Mouse (Mus musculus) liver, embryonic 16.5 days (tissue): ENCODE data around the gene Slc38a1. TPM values are rescaled to one million over a fixed set of nuclear protein-coding genes. Genes with fewer than 3 reads are reported as not detected.

Experiments used
- ATAC-seq: fragments of 200-750 bp; cut with Nextera tagmentation; 2 replicates; pipeline ENCODE4 v1.8.0; 2017; ENCODE audit warnings: low read depth, mild to moderate bottlenecking, moderate number of reproducible peaks, moderate library complexity
- H3K27ac ChIP-seq: fragments of 300-500 bp; sonication (generic); 2 replicates; pipeline ENCODE4 v1.5.1; 2014; ENCODE audit warnings: mild to moderate bottlenecking, low read length
- H3K27me3 ChIP-seq: fragments of 300-500 bp; sonication (generic); 2 replicates; pipeline ENCODE4 v1.6.1; 2014; ENCODE audit warnings: low read depth, low read length, mixed read lengths; ENCODE audit not compliant: control insufficient read depth, insufficient read depth
- H3K36me3 ChIP-seq: fragments of 300-500 bp; sonication (generic); 2 replicates; pipeline ENCODE4 v1.6.1; 2014; ENCODE audit warnings: mild to moderate bottlenecking; ENCODE audit not compliant: control insufficient read depth, insufficient read depth
- H3K4me1 ChIP-seq: fragments of 300-500 bp; sonication (generic); 2 replicates; pipeline ENCODE4 v1.6.1; 2014; ENCODE audit warnings: low read depth, low read length, mixed read lengths; ENCODE audit not compliant: control insufficient read depth
- H3K4me2 ChIP-seq: fragments of 300-500 bp; sonication (generic); 2 replicates; pipeline ENCODE4 v1.6.1; 2014; ENCODE audit warnings: low read depth, low read length, mixed read lengths
- H3K4me3 ChIP-seq: fragments of 300-500 bp; sonication (generic); 2 replicates; pipeline ENCODE4 v1.5.1; 2014; ENCODE audit warnings: low read depth, mild to moderate bottlenecking, low read length
- H3K9ac ChIP-seq: fragments of 300-500 bp; sonication (generic); 2 replicates; pipeline ENCODE4 v1.6.1; 2014; ENCODE audit warnings: low read depth, low read length
- H3K9me3 ChIP-seq: fragments of 300-500 bp; sonication (generic); replicated peaks from 2 replicates; pipeline ENCODE4 v1.6.1; 2016; ENCODE audit warnings: low read length; ENCODE audit not compliant: control insufficient read depth
- WGBS: fragments of 180-500 bp; shearing (Covaris S2); extraction: QIAGEN DNeasy Blood & Tissue Kit; methylation state at CpG from one replicate; pipeline ENCODE4 v1.1.7; 2014; ENCODE audit not compliant: insufficient replicate concordance; 5-methylcytosine and 5-hydroxymethylcytosine counted together
- polyA plus RNA-seq: library from polyadenylated mRNA; unstranded; fragments of >200 nt; fragmentation: Nextera tagmentation; extraction: Ambion mirVana; gene quantifications from 2 replicates; pipeline ENCODE4 v1.2.1, GENCODE M21; 2015

The Slc38a1 gene
- polyA plus RNA-seq, 1 experiment from 2014 or later, result 12.3 TPM

- Histone ChIP-seq H3K4me3 (no peak overlapping the region), H3K4me2 (no peak overlapping the region), H3K4me1 (peaks cover 2% of the 10 kb centered on the region; the same call in 1 of the 2 replicates), H3K9ac (no peak overlapping the region), H3K27ac (no peak overlapping the region), H3K36me3 (no peaks in the 10 kb centered on the region), H3K27me3 (no peaks in the 10 kb centered on the region), H3K9me3 (no peaks in the 10 kb centered on the region)
- WGBS, result 69% methylated on average over 21 of the region's 21 CpGs
- ATAC-seq, result no peak
Observed at GRCm38 (mm10) chr15:96547256-96548195, 95.2 kb downstream of the Slc38a1 start.

DNA sequence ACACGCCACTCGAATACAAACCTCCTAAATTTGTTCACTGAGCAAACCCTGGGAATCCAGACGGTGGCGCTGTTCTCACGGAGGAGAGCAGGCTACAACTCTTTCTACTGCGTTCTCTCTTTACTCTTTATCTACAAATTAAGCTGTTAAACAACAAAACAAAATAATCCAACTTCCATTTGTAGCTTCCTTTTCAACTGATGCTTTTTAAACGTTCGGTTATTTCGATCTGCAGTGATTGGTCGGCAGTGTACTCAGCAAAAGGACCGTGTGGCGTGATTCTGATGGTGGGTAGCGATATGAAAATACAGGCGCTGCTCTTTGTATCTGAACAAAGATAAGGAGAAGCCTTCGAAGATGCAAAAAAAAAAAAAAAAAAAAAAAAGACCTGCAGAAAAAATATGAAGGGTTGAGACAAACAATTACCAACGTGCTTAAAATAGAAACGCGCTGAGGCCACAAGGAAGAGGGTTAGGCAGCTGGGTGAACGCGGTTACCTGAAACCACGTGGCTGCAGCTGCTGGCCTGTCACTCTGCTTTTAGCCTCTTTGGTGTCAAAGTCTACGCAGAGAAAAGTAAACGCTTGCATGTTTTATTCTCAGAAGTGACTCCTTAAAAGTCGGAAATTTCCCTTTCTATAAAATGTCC is 99.4 kb downstream of the Slc38a1 start:
- H3K4me1 ChIP-seq, result peaks cover 2% of the 10 kb centered on the region; the same call in 1 of the 2 replicates
- no peak overlapping the region for H3K27ac ChIP-seq
- no peaks in the 10 kb centered on the region for H3K27me3 ChIP-seq
- H3K9me3 ChIP-seq, result no peaks in the 10 kb centered on the region
- peak; percentile 63; the same call in 1 of the 2 replicates for ATAC-seq
- H3K4me3 ChIP-seq, result peak overlapping the region; percentile 50
- no peaks in the 10 kb centered on the region for H3K36me3 ChIP-seq
- WGBS, result under 1% methylated on average over 24 of the region's 24 CpGs
- H3K9ac ChIP-seq, result no peak overlapping the region; the same call in 1 of the 2 replicates
- H3K4me2 ChIP-seq, result peak overlapping the region; percentile 62

DNA sequence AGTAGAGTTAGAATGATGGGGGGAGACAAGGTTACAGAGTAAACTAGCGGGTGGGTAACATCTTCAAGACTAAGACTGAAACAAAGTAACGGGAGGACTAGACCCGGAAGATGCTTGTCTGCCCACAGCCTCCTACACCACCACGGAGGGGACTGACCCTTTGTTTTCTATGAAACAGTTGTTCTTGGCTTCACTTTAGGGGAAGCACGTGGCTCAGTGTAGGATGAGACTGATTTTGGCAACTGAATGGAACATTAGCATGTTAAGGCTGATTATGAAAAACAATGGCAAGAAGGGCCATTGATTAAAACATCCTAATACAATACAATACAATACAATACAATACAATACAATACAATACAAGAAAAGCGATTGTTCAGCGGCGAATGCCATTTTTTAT is 100.6 kb downstream of the Slc38a1 start:
- WGBS, result 68% methylated on average over 8 of the region's 8 CpGs
- H3K4me2 ChIP-seq, result no peak overlapping the region

GRCm38 (mm10) chr15:96537272-96537671 is 105.4 kb downstream of the Slc38a1 start:
- Histone ChIP-seq H3K27me3 (no peaks in the 10 kb centered on the region), H3K27ac (no peak overlapping the region), H3K36me3 (no peaks in the 10 kb centered on the region), H3K4me3 (no peak overlapping the region), H3K9me3 (no peaks in the 10 kb centered on the region), H3K4me1 (no peaks in the 10 kb centered on the region), H3K9ac (no peak overlapping the region), H3K4me2 (no peak overlapping the region)
- no peak for ATAC-seq
- WGBS, result 82% methylated on average over 11 of the region's 11 CpGs

More for the DNA sequence above, 100.6 kb downstream of the Slc38a1 start:
- Histone ChIP-seq H3K4me3 (no peak overlapping the region), H3K27ac (no peak overlapping the region), H3K9me3 (no peaks in the 10 kb centered on the region), H3K9ac (no peak overlapping the region), H3K27me3 (no peaks in the 10 kb centered on the region), H3K4me1 (peaks cover 2% of the 10 kb centered on the region; the same call in 1 of the 2 replicates), H3K36me3 (no peaks in the 10 kb centered on the region)
- ATAC-seq, result no peak

DNA sequence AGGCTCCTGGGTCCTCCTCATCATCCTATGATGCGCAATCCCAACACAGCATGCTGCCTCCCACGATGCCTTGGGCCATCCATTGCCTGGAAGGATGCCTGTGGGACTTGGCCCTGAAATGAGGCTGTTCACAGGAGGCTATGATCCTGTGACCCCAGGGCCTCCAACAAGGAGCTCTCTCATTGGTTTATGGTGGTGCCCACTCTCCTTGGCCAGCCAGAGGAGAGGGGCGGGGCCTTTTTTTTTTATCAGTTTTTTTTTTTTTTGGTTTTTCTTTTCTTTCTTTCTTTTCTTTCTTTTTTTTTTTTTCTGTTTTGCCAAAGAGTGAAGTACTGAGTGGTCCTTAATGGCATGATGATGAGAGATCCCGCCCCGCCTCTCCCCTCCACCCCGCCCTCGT is 106.3 kb downstream of the Slc38a1 start:
- H3K4me1 ChIP-seq, result no peaks in the 10 kb centered on the region
- 74% methylated on average over 7 of the region's 7 CpGs for WGBS
- no peak overlapping the region for H3K4me2 ChIP-seq
- no peak overlapping the region for H3K4me3 ChIP-seq
- ATAC-seq, result no peak
- H3K36me3 ChIP-seq, result no peaks in the 10 kb centered on the region
- no peaks in the 10 kb centered on the region for H3K27me3 ChIP-seq
- no peaks in the 10 kb centered on the region for H3K9me3 ChIP-seq
- H3K27ac ChIP-seq, result no peak overlapping the region
- no peak overlapping the region for H3K9ac ChIP-seq

DNA sequence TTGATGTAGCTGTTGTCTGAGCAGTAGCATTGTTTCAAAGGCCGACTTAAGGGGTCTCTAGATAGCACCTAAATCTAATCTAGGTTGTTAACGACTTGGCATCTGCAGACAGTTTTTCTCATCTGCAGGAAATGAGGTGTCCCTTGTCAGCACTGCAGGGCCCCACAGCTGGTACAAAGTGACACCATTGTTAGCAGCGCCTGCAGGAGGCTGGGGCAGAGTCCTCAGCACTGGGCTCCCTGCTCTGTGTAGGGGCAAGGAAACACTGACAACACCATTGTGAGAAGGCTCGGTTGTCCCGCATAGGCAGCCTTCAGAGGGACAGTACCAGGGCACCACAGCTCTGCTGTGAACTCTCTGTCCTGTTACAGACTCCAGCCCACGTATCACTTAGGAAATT is 115.0 kb downstream of the Slc38a1 start:
- 20% methylated on average over 6 of the region's 6 CpGs for WGBS
- ATAC-seq, result no peak
- Histone ChIP-seq H3K4me3 (no peak overlapping the region), H3K9ac (no peak overlapping the region), H3K27ac (no peak overlapping the region), H3K27me3 (no peaks in the 10 kb centered on the region), H3K36me3 (no peaks in the 10 kb centered on the region), H3K4me1 (no peaks in the 10 kb centered on the region), H3K9me3 (no peaks in the 10 kb centered on the region), H3K4me2 (no peak overlapping the region)

DNA sequence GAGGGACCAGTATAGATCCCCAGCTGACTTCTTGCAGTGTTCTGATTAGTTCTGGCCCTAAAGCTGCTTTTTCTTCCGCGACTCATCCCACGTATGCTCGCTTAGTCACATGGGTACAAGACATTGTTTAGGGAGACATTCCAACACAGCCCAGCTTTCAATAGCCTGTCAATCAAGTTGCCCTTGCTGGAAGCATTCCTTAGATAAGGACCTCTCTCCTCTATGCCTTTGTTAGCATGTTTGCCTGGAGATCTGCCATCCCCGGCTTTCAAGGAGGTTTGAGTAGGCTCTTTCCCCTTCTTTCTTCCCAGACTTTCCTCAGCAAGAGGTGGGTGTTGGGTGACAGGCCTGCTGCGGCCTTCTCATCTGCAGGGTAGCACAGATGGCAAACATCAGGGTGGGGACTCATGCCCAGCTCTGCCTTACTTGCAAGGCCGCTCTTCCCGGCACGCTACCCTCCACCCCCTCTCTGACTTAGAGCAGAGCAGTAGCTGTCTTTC is 118.4 kb downstream of the Slc38a1 start:
- 62% methylated on average over 9 of the region's 9 CpGs for WGBS
- Histone ChIP-seq H3K36me3 (no peaks in the 10 kb centered on the region), H3K4me3 (no peak overlapping the region)

More for the DNA sequence above, 118.4 kb downstream of the Slc38a1 start:
- Histone ChIP-seq H3K9ac (no peak overlapping the region), H3K9me3 (no peaks in the 10 kb centered on the region), H3K4me2 (no peak overlapping the region), H3K27ac (no peak overlapping the region), H3K4me1 (no peaks in the 10 kb centered on the region), H3K27me3 (no peaks in the 10 kb centered on the region)
- ATAC-seq, result no peak
